Mouse (Mus musculus) urinary bladder, adult 18-20 months (tissue): ENCODE data around the gene Slc25a27.

Source experiments
- DNase-seq, 2 experiments: peaks; one replicate each; pipeline ENCODE4 v3.0.0; 2022; ENCODE audit warnings: low spot score in 2 of 2, mixed read lengths in 2 of 2

Slc25a27 gene

DNA sequence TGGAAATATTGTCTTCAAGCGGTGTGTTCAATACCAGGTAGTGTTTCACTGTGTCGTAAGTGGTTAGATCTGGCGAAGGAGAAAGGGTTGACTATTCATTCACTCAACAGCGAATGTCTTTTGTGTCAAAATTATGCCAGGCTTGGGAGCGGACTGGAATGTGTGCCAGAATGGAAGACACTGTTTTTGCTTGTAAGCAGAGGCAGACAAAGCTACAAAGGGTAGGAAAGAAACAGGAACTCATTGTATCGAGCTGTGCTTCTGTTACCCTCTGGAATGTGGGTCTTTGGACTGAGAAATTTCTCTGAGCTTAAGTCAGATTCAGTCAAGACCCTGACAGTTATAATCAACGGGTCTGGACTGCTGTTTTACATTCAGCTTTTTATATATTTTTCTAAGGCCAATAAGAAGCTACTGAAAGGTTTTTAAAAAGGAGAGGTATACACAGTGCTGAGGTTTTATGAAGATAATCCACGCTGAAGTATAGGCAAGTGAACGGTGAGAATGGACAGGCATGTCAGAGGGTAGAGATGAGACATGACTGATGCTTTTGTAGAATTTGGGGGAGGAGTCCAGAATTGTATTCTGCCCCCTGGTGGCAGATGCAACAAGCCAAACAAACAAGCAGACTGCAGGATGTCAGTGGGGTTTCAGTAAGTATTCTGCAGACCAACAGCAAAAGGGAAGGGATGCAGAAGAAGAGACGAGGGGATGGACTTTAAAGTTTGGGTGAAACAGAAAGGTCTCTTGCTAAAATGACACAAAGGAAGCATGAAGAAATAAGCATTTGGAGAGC lies 17.2 kb downstream of the Slc25a27 start:
- DNase-seq: no peak

DNA sequence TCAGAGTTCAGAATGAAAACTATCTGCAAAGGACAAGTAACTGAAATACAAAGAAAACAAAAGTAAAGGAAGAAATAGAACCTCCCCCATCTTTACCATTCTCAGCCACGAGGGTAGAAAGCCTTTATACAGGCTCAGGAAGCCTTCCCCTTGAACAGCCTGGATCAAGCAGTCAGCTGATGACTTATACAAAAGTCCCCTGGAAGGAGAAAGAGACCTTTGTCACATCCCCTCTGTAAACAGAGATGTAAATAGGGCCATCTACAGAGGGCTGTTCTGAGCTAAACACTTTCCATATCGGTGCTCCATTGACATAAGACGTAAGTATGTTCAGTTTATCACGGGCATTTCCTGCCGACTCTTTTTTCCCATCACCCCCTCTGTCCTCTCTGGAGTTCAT lies 20.1 kb downstream of the Slc25a27 start:
- DNase-seq: no peak

DNA sequence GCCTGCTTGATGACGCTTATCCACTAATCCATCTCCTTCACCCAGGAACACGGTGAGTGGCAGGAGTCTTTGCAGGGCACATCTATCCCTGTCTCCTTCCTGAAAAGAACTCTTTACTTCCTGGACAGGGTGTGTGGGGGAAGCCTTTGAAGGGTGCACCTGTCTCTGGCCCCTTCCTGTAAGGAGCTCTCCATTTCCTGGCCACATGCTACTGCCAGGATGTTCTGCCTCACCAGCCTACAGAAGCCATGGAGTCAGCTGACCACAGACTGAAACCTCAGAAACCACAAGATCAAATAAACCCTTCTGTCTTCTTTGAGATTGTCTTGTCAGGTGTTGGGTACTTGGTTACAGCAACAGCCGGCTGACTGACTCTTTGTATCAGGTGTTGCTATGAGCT lies 21.9 kb downstream of the Slc25a27 start:
- DNase-seq: no peak

DNA sequence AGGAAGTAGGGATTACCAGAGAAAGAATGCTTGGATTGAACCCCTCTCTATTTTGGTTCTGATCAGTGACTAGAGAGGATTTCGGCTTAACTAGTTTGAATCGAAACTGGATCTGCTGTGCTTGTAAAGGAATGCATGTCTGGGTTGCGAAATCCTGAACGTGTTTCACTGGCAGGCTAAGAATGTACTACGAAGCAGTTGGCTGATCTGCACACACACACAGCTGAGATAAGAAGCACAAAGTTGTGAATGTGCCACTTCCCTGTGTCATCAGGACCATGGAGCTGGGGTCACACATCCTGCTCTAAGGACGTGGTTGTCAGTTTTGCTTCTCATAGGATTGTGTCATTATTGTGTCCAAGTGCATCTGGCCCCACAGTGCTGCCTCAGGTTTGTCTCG lies 22.6 kb downstream of the Slc25a27 start:
- DNase-seq: no peak

DNA sequence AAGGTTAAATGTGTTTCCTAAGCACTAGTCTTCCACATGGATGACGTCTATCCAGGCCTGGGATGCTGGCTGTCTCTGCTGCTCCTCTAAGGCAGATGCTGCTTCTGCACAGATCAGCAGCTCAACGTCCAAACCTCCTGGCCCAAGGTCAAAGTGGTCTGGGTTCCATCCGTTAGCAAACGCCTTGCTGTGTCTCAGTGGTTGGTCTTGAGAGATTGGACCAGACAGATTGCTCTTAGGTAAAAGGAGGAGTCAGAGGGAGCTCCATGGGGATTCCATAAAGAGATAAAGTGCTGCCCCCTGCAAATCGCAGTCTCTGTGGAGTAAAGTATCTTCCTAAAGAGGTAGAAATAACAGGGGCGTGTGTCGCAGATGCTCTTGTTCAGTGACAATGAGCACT lies 23.8 kb downstream of the Slc25a27 start:
- no peak for DNase-seq

DNA sequence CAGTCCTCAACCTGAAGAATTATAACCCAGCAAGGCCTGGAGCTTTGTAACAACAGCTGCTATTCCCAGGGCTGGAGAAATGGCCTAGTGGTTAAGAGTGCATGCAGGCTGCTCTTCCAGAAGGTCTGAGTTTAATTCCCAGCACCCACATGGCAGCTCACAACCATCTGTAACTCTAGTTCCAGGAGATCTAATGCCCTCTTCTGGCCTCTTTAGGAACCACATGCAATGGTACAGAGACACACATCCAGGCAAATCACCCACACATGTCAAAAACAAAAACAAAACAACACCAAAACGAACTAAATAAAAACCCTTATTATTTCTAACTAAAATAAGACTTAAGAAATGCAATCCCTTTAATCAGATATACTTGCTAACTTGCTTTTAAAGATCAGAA lies 26.2 kb downstream of the Slc25a27 start:
- DNase-seq: no peak

DNA sequence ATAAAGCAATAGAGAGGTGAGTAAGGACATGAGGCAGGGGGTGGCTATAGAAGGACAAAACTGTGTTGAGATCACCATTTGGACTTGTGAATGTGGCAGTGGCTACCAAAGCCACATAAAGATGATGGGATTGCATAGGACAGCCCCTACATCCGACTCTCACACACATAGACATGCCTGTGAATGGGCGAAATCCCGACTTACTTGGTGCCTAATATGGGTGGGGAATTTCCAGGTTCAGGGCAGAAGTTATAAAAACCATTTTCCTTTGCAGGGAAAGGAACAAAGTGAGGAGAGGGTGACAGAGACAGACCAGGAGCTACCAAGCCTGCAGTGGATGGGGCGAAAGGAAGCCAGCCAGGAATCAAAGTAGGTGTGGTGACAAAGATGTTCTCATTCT lies 29.9 kb downstream of the Slc25a27 start:
- DNase-seq: no peak

DNA sequence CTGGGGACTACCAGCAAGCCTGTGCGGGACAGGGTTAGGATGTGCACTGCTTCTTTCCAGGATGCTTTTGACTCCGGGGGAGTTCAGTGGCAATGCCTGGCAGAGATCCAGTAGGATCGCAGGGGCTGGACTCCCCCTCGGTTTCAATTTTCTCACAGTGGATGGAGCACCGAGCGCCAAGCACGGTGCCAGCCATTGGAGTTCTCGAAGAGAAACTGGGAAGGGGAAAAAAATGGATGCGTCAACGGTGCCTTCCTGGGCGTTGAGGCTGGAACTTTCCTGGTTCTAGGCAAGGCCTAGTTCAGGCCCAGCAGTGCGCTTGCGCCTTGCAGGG lies 36.6 kb downstream of the Slc25a27 start:
- no peak for DNase-seq

DNA sequence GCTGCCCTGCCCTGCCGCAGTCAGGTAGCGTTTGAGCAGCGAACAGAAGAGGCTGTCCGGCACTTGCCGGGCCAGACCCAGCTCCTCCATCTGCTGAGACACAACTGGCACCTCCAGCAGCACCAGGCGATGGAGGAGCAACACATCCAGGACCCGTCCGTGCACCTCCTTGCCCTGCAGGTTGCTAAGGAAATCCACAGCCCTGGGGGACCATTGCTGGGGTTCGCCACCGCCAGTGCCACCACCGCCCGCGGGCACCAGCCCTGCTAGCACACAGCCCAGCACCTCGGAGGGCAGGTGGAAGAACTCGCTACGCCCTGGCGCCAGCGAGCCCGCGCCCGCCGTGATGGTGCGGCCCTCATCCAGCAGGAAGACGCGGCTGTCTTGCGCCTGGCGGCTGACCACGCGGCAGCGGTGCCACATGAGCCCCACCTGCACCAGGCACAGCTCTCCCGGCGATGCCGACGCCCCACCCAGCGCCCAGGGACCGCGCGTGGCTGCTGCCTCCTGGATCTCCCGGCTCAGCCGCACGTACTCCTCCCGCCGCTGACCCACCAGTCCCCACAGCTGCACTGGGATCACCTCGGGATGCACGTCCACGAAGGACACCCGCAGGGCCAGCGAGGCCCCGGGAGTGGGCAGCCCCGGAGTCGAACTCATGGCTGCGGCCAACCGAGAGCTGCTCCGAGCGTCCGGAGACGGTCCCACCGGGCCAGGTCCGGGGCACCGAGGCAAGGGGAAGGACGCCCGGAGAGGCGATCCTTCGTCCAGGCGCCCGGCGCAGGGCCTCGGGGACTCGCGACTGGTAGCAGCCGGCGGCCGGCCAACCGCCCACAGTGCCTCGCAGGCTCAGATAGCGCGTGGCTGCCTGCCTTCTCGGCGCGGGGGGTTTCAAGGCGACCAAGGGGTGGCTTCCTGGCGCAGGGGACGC lies 37.3 kb downstream of the Slc25a27 start, which contains the start of gene Tdrd6:
Gene Tdrd6, minus strand, starts transcription at position 804 of the 931 bp plus-strand sequence.
- DNase-seq: no peak

DNA sequence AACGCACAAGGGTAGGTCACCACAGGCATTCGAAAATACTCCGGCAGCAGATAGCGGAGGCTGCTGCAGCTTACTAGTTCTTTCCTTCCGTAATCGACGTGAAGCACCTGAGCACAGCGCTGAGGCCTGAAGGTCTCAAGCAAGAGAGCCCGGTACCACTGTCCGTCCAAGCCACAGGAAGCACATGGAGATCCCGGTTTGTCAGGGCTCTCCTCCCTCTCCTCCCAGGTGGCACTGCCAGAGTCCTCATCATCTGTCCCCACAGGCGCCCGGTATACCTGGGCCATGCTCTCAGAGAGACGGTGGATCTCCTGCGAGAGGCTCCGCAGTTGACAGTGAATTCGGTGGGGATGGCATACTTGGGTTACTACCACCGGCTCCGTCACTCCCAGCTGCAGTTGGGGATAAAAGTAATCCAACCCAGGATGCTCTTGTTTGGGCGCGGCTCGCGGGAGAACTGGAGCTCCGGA lies 38.0 kb downstream of the Slc25a27 start:
- no peak for DNase-seq

DNA sequence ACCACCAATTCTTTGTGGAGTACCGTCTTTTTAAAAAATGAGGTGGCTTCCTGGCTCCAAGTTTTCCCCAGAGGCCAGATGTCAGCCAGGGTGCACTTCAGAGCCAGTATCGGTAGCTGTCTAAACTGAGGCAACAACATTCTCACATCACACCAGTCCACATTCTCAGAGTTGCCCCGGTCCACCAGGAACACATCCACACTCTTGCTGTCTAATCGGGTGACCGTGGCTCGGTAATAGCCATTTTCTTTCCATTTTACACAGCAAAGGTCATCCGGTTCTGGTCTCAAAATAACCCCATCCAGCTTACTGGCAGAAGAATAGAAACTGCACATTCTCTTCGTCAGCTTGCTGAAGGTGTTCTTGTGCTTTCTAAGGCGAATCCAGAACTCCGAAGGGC lies 38.8 kb downstream of the Slc25a27 start:
- no peak for DNase-seq

DNA sequence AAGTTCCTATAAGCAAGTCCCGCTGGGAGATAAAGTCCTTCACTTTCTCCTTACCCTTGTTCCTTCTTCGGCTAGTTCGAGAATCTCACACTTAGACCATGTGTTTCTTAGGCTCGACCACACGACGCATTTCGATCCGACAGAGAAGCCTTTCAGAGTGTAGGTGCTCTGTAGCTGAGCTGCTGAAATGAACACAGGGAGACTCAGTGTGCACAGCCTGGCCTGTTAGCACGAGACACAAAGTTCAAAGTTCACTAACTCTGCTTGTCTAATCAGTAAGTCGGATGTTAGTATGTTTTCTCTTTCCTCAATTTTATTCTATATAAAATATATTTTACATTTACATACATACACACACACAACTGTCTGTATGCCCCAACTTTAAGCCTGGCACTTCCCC lies 44.9 kb downstream of the Slc25a27 start:
- no peak for DNase-seq

DNA sequence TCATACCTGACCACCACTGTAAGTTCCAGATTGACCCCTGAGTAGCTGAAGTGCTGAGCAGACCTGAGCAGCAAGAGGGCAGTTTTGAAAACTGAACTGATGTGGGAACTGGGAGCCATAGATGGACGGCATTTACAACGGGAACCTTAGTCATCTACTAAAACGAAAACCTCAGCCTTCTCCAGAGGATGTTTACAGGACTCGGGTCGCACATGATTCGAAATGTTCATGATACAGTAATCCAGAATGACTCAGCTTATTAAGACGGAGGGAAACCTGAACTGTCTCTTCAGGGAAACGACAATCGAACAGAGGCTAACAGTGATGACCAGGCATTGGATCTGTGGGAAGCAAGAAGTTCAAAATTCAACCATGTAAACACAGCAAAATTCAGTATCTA lies 47.9 kb downstream of the Slc25a27 start:
- no peak for DNase-seq

DNA sequence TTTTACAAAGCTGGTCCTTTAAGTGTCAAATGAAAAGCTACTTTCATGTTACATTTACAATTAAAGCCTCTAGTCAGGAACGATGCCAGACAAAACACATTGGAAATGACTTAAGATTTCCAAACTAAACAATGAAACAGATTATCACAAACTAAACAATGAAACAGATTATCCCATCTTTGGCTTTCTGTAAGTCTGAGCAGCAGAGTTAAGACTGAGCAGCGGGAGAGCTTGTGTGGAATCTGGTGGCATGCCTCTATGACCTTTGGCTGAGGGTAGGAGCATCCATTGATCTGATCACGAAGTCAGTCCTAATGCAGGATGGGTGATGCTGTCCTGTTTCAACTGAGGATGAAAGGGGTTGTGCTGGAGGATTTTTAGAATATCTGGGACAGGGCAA lies 54.8 kb downstream of the Slc25a27 start:
- DNase-seq: no peak

DNA sequence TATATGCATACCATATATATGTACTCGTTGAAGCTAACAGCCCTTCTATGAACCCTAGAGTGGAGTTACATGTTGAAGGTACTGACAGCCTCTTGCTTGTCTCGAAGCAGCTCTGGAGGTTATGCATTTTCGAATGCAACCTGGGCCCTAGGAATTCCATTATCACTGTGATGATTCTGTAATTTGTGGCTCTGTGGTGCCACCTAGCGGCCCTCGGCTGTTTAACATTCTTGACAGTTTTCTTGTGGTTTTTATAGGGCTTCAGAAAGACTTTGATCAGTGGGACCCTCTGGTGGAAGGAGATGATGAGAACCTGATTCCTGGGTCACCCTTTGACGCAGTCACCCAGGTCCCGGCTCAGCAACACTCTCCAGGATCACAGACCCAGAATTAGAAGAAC lies 55.4 kb downstream of the Slc25a27 start:
- DNase-seq: peak in 1 of 2 experiments; percentile 28

DNA sequence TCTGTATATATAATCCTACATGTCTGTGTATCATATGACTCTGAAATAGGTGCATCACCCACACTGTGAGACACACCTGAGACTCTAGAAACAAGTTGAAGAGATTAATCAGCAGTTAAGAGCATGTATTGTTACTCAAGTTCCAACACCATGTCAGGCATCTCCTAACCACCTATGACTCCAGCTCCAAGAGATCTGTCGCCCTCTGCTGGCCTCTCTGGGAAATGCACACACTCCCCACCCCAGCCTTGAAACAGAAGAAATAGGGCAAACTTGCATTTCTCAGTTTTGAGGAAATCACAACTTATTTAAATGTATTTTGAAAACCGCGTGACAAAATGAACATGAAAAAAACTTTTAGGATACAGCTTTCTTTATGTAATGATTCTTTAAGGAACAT lies 60.3 kb downstream of the Slc25a27 start:
- peak; percentile 31 to 77 for DNase-seq

DNA sequence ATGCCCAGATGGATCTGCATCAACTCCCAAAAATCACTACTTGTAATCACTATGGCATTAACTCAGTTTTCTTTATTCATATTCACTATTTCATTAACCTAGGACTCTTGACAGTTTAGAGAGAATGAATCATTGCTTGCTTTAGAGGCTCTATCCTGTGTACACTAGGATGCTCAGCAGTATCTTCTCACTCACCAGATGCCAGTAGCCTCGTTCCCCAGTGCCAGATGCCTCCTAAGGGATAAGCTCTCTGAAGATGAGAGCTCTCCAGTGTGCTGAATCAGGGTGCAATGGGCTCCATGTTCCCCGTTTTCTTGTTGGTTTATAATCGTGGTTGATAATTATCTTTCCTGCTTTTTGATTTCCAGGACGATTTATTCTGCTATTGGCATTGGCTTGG lies 68.3 kb downstream of the Slc25a27 start:
- no peak for DNase-seq

DNA sequence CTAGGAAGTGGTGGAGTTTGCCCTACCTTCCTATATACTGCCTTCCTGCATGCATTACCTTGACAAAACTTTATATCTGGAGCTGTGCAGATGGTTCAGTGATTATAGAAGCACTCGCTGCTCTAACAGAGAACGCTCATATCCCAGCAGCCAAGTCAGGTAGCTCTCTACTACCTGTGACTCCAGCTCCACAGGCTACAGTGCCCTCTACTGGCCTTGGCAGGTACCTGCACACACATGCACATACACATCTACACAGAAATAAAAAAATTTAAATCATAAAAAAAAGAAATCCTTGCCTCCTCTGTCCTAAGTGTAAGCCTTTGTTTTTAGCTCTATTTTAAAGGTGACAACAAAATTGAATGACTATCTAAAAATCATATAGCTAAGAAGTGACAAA lies 69.3 kb downstream of the Slc25a27 start:
- no peak for DNase-seq

DNA sequence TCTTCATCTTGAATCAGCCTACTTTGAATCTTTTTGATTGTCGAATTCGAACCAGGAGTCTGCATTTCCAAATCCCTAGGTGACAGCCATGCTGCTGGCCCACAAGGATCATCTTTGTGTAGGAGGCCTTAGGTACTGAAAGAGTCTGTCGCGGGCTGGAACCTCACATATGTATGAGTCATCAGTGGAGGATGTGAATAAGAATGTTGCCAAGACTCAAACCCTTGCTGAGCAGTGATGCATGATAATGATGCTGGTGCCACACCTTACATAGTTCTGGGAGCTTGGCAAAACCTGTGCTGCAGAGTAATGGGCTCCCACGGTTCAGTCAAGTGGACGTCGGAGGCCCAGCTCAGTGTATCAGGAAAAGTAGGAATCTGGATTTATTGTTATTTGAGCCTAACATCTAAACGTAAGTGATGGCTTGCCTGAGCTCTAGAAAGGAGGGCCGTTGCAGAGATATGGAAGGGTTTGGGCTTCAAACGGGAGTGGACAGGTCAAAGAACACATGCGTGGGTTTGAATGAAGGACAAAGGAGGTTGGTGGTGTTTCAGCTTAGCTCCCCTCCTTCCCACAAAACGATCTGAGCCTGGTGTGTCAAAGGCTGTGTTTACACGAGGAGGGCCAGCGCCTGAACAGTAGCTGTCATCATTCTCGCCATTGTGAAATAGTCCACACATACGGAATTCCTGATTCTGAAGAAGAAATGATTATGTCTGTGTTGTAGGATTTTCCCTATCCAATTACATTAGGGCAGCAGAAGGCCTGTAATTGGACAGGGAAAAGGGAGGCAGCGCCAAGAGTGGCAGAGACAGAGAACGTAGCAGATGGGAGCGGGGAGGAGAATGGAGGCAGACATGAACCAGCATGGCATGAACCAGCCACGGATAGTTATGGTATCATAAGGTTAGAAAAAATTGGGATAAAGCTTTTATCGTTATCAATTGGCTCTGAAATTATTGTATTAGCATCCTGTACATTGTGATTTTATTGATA lies 74.4 kb downstream of the Slc25a27 start:
- DNase-seq: no peak
